Mouse (Mus musculus) CD8-positive naive resting alpha-beta T cell, adult 57 days (primary cell): ENCODE results near the gene Ube2n. TPM values are rescaled to one million over a fixed set of nuclear protein-coding genes. Genes with fewer than 3 reads are reported as not detected.

Source experiments
- total RNA-seq: library from RNA; stranded (reverse); gene quantifications from one replicate; pipeline ENCODE4 v1.2.4, GENCODE M21; 2023

Gene Ube2n
- 113 TPM for total RNA-seq

DNA sequence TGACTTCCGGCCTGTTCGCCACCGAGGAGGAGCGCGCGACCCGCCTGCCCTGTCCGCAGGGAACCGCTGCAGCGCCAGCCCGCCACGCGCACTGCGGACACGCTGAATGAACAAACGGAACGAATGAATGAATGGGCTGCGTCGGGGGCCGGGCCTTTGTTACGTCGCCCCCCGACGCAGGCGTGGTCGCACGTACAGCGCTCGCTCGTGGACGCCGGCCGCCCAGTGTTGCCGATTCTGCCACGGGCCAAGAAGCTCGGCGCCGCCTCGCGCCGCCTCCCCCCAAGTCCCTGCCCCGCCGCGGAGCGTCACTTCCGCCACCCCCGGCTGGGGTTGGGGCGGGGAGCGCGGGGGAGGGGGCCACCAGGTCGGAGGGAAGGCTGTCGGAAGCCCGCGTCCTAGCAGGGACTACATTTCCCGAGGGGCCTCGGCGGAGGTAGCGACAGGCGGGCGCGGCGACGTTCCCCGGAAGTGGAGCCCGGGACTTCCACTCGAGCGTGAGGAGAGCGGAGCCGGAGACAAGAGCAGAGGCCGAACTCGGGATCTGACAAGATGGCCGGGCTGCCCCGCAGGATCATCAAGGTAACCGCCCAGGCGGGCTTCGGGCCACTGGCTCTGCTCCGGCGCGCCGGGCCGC, at the start of gene Ube2n:
Gene Ube2n (plus strand): TSS at position 490 of the 637 bp plus-strand sequence.

DNA sequence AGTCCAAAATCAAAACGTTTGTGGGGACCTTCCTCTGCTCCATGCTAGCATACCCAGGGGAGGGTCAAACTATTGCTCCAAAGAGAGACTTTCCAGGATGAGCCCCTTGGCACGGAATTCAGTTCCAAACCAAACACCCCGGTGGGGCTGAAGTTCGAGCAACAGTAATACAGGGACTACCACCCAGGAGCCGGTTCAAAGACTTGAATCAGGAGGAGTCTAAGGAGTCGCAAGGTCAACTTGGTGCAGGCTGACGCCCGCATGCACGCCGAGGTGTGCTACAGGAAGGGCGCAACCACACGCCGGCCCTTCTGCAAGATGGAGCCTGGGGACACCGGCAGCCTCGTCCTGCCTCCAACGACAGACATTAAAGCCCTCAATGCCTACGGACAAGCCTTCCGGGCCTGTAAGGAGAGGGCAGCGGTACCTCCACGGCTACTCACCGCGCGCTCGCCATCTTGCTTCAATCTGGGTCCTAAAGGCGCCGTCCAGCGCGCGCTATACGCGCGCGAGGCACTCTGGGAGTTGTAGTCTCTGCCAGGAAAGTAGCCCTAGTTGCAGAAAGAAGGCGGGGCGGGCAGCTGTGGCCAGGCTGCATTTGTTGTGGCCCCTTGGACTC, 13.4 kb upstream of the Ube2n start, which contains the start of gene Mrpl42:
Gene Mrpl42 (minus strand): TSS at position 478 of the 619 bp plus-strand sequence.

DNA sequence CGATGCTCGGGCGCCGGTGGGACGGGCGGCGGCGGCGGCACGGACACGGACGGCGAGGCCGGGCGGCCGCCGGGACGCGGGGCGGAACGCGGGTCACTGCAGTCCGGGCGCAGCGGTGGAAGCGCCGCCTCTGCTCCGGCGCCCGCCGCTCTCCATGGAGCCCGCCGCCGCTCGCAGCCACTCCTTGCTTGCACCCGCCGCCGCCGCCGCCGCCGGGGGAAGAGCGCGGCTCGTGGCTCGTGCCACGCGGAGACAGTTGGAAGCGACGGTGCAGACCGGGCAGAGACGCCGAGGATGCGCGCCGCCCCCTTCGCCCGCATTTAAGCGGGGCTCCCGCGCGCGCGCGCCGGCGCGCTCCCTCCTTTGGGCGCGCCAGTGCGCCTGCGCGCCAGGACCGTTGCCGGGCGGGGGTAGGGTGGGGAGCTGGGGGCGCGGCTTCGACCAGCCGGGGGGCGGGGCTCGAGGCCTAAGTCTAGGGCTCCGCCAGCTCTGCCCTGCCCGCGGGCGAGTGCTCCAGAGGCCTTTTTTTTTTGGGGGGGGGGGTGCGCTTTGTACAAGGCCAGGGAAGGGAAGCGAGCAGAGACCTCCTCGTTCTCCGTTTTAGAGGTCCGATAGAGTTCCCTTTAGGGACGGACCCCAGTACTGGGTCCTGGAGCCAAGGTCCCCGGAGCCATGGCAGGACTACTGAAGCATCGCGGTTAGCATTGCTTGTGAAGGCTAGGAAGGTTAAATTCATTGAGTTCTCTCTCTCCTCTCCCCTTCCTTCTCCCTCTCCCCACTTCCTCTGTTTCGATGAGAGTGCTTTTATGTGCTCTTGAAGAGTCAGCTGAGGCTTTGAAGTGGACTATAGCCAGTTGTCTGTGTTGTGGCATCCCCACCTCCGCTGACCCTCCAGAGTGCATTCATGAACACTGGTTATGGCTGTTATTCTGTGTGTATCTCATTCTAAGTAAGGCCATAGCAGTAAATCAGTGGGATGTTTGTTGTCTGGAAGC, 49.2 kb downstream of the Ube2n start, which contains the start of gene Nudt4:
Gene Nudt4 (minus strand): TSS at position 296 of the 995 bp plus-strand sequence.

Other genes starting within 250 kb of the Ube2n start
- gene Cradd, start 191.0 kb upstream of the Ube2n start, total RNA-seq: 18.2 TPM
- gene Socs2, start 98.0 kb upstream of the Ube2n start, total RNA-seq: 0.80 TPM
- 46.6 TPM for gene Mrpl42, start 13.2 kb upstream of the Ube2n start, total RNA-seq
- gene Nudt4, start 49.0 kb downstream of the Ube2n start, total RNA-seq: 16.0 TPM
- gene Anapc15-ps, start 158.3 kb downstream of the Ube2n start, total RNA-seq: not detected